Mouse (Mus musculus) layer of hippocampus, adult 18-20 months (tissue): ENCODE measurements around the gene Ttc9b. TPM values are rescaled to one million over a fixed set of nuclear protein-coding genes. Genes with fewer than 3 reads are reported as not detected.

Source experiments
- DNase-seq, 2 experiments: peaks; one replicate each; pipeline ENCODE4 v3.0.0; 2022; ENCODE audit warnings: low spot score in 2 of 2
- total RNA-seq, 2 experiments: library from RNA; stranded (reverse); gene quantifications; 2 replicates each; pipeline ENCODE4 v1.2.3; 2021

Ttc9b gene
- total RNA-seq, 2 experiments from 2014 or later, result 45.3 to 45.7 TPM

DNA sequence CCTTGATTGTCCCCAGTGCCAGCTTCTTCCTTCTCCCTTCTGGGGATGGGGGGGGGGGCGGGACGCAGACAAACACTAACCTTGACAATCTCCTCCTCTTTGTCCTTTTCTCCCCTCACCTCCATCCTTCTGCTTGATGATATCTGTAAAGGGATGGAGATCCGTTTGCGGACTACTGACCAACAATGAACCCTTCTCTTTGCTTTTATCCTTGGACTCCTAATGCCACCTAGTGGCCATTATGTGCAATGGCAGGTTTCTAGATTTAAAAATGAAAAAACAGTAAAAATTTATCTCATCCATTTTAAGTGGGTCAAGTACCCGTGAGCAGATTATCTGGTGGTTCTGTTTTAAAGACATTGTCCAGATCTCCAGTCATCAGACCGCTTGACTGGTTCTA, 32.0 kb downstream of the Ttc9b start:
- no peak for DNase-seq

DNA sequence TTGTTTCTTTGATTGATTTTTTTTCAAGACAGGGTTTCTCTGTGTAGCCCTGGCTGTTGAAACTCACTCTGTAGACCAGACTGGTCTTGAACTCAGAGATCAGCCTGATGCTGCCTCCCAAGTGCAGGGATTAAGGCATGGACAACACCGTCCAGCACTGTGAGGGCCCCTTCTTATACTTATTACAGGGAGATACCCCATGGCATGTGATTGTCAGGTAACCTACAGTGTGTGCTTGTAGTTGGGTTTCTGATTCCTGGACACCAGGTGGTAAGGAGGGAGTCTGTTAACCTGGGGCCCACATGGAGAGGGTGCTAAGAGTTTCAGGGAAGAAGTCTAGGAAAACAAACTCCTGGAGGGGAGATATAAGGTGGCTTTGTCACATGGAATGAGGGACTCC, 33.3 kb downstream of the Ttc9b start:
- no peak for DNase-seq

DNA sequence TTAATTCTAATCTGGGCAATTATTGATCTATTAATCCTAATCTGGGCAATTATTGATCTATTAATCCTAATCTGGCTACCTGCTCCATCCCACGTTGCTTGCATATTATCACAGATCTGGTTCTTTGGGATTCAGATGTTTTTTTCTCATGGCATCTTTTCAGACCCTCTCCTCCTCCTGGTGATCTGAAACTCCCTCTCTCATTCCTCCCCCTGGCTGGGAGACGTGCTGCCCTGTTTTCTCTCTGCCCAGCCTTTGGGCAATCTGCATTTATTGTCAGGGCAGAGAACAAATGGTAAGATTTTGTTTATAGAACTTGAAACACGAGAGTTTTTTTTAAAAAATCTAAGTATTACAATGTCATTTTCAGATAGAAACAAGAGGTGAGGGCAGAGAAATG, 34.1 kb downstream of the Ttc9b start:
- DNase-seq, result no peak

- DNase-seq, result no peak
Observed at GRCm38 (mm10) chr7:27688246-27688788, 34.6 kb downstream of the Ttc9b start.

- DNase-seq, result peak; percentile 95 to 98
Observed at GRCm38 (mm10) chr7:27688815-27689612, 35.3 kb downstream of the Ttc9b start, which contains the start of gene Zfp607b. Gene Zfp607b, plus strand, starts transcription at chr7:27689340.

DNA sequence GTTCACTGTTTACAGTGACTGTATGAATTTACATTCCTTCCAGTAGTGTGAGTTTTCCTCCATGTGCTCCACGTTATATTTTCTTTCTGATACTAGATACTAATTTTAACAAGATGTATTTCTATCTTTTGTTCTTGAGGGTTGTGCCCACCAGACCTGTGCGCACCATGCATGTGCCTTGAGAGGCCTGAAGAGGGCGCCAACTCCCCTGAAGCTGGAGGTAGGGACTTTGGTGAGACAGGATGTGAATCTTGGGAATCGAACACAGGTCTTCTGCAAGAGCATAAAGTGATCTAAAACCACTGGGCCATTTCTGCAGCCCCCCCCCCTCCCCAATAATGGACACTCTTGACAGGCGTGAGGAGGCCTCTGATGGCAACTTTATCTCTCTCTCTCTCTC, 37.4 kb downstream of the Ttc9b start:
- DNase-seq, result no peak

DNA sequence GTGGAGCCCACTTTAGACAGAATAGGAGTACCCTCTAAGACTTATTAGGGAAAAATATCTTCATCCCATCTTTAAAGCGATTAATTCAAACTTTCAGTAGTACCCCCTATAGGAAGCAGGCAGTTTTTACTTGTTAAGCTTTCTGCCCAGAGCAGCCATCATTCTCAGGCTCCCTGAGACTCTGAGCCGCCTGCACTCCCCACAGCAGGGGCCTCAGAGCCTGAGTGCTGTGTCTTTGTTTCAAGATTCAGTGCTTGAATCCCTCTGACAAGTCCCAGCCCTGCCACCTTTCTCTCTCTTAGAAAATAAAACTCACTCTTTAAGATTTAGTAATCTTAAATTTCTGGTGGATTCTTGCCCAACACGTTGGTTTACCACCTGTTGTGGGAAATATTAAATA, 43.0 kb downstream of the Ttc9b start:
- DNase-seq, result no peak

Other genes with a start within 250 kb of the Ttc9b start
- 100 to 1,000 TPM; 130 to 133 TPM for gene Sptbn4, start 206.2 kb upstream of the Ttc9b start, total RNA-seq
- gene Blvrb, start 205.9 kb upstream of the Ttc9b start, total RNA-seq, result 10 to 100 TPM; 18.5 to 20.1 TPM
- gene Sertad3, start 180.1 kb upstream of the Ttc9b start, total RNA-seq, result 1 to 10 TPM; 4.2 to 5.1 TPM
- 10 to 100 TPM in 1 of 2 experiments, 1 to 10 TPM in 1; 8.7 to 11.5 TPM for gene Sertad1, start 167.0 kb upstream of the Ttc9b start, total RNA-seq
- under 1 TPM; 0.25 to 0.35 TPM for gene Prx, start 154.6 kb upstream of the Ttc9b start, total RNA-seq
- gene Hipk4, start 130.6 kb upstream of the Ttc9b start, total RNA-seq, result not detected
- gene Pld3, start 100.7 kb upstream of the Ttc9b start, total RNA-seq, result 100 to 1,000 TPM; 575 to 580 TPM
- gene 2310022A10Rik, start 100.7 kb upstream of the Ttc9b start, total RNA-seq, result 10 to 100 TPM; 24.7 to 26.5 TPM
- 100 to 1,000 TPM in 1 of 2 experiments, 10 to 100 TPM in 1; 88.8 to 103 TPM for gene Akt2, start 62.4 kb upstream of the Ttc9b start, total RNA-seq
- 100 to 1,000 TPM; 175 to 180 TPM for gene Map3k10, start 20.7 kb downstream of the Ttc9b start, total RNA-seq
- gene Zfp607b, start 35.4 kb downstream of the Ttc9b start, total RNA-seq, result 10 to 100 TPM; 10.3 to 10.6 TPM
- gene Zfp60, start 77.5 kb downstream of the Ttc9b start, total RNA-seq, result 10 to 100 TPM; 36.0 to 37.7 TPM
- 1 to 10 TPM; 8.0 to 8.3 TPM for gene Zfp626, start 153.3 kb downstream of the Ttc9b start, total RNA-seq
- gene Zfp59, start 184.7 kb downstream of the Ttc9b start, total RNA-seq, result 1 to 10 TPM; 4.2 to 4.7 TPM
- 1 to 10 TPM; 2.2 to 2.3 TPM for gene Zfp607a, start 203.6 kb downstream of the Ttc9b start, total RNA-seq